Mouse (Mus musculus) gastrocnemius, adult 8-10 months (tissue): Measurements from ENCODE around the gene Ccdc65. TPM values are rescaled to one million over a fixed set of nuclear protein-coding genes. Genes with fewer than 3 reads are reported as not detected.

Experiments
- DNase-seq, 2 experiments: peaks; one replicate each; pipeline ENCODE4 v3.0.0; 2022; ENCODE audit warnings: low spot score in 2 of 2
- total RNA-seq, 4 experiments: library from RNA; stranded (reverse); gene quantifications; 2 replicates each; pipeline ENCODE4 v1.2.4; 2022

The Ccdc65 gene
- total RNA-seq, 4 experiments from 2014 or later: not detected

- DNase-seq: no peak
These were observed 15.8 kb upstream of the Ccdc65 start for GRCm38 (mm10) chr15:98692171-98692715.

GRCm38 (mm10) chr15:98695726-98696125 lies 12.3 kb upstream of the Ccdc65 start:
- DNase-seq: no peak

GRCm38 (mm10) chr15:98696216-98696615 lies 11.8 kb upstream of the Ccdc65 start:
- DNase-seq: no peak

- DNase-seq: peak; percentile 63 to 77
These were observed 8.6 kb upstream of the Ccdc65 start for GRCm38 (mm10) chr15:98699190-98700105.

- no peak for DNase-seq
These were observed 3.7 kb upstream of the Ccdc65 start for GRCm38 (mm10) chr15:98704312-98704711.

- peak in 1 of 2 experiments; percentile 24 for DNase-seq
These were observed 2.4 kb downstream of the Ccdc65 start for GRCm38 (mm10) chr15:98710442-98710841.

- no peak for DNase-seq
These were observed 6.2 kb downstream of the Ccdc65 start for GRCm38 (mm10) chr15:98714230-98714652.

- DNase-seq: no peak
These were observed 9.3 kb downstream of the Ccdc65 start for GRCm38 (mm10) chr15:98717301-98717700.

- no peak for DNase-seq
These were observed 14.2 kb downstream of the Ccdc65 start for GRCm38 (mm10) chr15:98722191-98722590.

- no peak for DNase-seq
These were observed 14.8 kb downstream of the Ccdc65 start for GRCm38 (mm10) chr15:98722854-98723253.

- no peak for DNase-seq
These were observed 16.4 kb downstream of the Ccdc65 start for GRCm38 (mm10) chr15:98724441-98724840.

- no peak for DNase-seq
These were observed 18.1 kb downstream of the Ccdc65 start for GRCm38 (mm10) chr15:98726079-98726478.

GRCm38 (mm10) chr15:98726746-98727145 lies 18.7 kb downstream of the Ccdc65 start:
- DNase-seq: no peak

- peak in 1 of 2 experiments; percentile 27 for DNase-seq
These were observed 19.7 kb downstream of the Ccdc65 start, which contains the start of gene Fkbp11 for GRCm38 (mm10) chr15:98727443-98728321. Fkbp11 (minus strand) TSS chr15:98728198.

- DNase-seq: no peak
These were observed 20.4 kb downstream of the Ccdc65 start for GRCm38 (mm10) chr15:98728366-98728765.

- no peak for DNase-seq
These were observed 22.0 kb downstream of the Ccdc65 start for GRCm38 (mm10) chr15:98729791-98730545.

- no peak for DNase-seq
These were observed 22.8 kb downstream of the Ccdc65 start for GRCm38 (mm10) chr15:98730790-98731189.

GRCm38 (mm10) chr15:98732006-98732531 lies 24.1 kb downstream of the Ccdc65 start:
- DNase-seq: no peak

- no peak for DNase-seq
These were observed 25.4 kb downstream of the Ccdc65 start for GRCm38 (mm10) chr15:98733370-98733769.

- DNase-seq: no peak
These were observed 26.1 kb downstream of the Ccdc65 start for GRCm38 (mm10) chr15:98733976-98734566.
